Mouse (Mus musculus) cerebellum, adult 11-12 months (tissue): ENCODE measurements around the gene Zdhhc1.

Experiments used
- DNase-seq: peaks from one replicate; pipeline ENCODE4 v3.0.0; 2022

Zdhhc1 gene

DNA sequence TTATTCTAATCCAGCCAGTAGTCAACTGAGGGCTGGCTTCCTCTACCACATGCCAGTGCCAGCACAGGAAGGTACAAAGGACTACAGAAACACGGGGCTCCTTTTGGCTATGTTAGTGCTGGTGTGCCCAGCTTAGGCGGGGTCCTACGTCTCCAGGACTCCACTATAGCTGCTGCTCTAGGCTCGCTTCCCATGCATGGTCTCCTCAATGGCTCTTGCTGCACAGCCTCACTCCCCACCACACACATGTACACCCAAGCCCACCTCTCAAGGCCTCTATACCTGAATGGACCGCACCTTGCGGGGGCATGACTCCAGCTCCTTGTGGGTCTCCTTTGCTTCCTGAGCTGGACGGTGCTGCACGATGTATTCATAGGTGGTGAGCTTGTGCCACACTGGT is 21.0 kb downstream of the Zdhhc1 start:
- no peak for DNase-seq

DNA sequence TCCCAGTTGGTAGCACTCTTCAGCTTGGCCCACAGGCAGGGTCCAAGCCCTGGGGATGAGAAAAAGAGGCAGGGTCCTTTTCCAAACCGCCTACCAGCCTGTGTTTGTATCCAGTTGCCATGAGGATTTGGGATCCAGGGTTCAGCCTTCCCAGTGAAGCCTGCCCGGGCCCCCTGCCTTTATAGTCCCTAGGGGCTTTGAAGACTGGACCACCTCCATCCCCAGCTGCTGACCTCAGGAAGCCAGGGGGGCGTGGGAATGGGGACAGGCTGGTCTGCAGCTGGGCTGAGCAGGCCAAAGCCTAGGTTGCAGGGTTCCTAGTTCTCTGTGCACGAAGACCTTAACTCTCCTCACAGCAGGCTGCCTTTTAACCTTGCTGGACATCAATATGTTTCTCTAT is 21.4 kb downstream of the Zdhhc1 start:
- no peak for DNase-seq

- DNase-seq: no peak
These were observed 22.0 kb downstream of the Zdhhc1 start for GRCm38 (mm10) chr8:105474680-105475079.

DNA sequence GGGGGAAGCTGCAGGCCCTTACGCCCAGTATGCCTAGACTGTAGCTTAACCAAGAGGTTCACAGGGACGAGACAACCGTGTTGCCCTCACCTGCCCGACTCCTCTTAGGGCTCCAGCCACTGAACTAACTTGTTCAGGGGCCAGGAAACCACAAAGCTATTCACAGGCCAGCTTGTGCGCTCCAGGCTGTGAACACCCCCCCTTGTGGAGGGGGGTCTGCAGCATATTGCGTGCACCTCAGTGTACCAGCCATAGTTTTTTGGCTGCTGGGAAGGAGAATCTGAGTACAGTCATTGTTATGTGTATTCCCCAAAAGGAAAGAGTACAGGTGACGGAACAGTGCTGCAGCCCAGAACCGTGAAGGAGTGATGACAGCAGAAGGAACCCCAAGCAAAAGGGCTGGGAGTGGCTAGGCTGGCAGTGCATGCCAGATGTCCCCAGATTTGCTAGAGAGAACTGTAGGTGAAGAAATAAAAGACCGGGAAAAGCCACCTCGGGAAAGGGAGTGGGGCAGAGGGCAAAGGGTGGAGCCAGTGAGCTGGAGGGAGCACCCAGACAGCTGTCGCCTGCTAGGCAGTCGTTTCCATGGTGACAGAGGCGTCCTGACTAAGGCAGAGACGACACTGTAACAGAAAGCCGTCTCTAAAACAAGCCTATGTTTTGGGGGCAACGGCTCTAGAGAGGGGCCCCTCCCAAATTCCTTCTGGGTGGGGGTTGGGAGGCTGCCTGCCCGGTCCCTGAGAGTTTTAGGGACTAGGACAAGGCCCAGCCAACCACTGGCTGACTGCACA is 22.7 kb downstream of the Zdhhc1 start:
- DNase-seq: peak; percentile 35

GRCm38 (mm10) chr8:105472983-105473382 is 23.7 kb downstream of the Zdhhc1 start:
- peak; percentile 40 for DNase-seq

GRCm38 (mm10) chr8:105472414-105472932 is 24.2 kb downstream of the Zdhhc1 start:
- peak; percentile 51 for DNase-seq

DNA sequence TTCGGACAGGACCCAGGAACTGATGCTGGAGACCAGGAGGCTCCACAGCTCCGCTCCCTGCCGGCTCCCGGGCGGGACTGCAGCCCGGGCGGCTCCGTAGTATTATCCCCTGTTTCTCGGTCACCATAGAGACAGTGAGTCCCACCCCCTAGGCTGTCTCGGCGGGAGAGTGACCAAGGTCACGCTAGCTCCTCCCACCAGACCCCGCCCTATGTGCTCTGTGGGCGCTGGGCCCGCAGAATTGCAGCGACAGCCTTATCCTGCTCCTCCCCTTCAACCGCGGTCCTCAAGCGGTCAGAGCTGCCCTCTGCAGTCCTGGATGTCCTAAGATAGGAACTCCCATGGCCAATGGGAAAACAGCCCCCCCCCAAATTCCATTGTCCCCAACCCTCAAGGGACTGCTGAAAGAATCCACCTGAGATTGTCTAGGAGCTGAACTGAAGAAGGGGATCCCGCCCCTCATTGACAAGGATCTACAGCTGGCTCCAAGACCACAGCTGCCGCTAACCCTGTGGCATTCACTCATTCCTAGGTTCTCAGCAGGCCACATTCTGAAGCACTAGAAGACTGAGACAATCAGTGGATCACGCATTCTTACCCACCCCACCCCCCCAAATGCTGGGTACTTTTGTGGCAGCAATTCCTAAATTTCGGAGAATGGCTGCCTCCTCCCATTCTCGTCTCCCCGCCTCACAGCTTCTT is 25.2 kb downstream of the Zdhhc1 start, which contains the start of gene Tppp3:
Tppp3 (minus strand) TSS at position 213 of the 702 bp plus-strand sequence.
- peak; percentile 94 for DNase-seq

DNA sequence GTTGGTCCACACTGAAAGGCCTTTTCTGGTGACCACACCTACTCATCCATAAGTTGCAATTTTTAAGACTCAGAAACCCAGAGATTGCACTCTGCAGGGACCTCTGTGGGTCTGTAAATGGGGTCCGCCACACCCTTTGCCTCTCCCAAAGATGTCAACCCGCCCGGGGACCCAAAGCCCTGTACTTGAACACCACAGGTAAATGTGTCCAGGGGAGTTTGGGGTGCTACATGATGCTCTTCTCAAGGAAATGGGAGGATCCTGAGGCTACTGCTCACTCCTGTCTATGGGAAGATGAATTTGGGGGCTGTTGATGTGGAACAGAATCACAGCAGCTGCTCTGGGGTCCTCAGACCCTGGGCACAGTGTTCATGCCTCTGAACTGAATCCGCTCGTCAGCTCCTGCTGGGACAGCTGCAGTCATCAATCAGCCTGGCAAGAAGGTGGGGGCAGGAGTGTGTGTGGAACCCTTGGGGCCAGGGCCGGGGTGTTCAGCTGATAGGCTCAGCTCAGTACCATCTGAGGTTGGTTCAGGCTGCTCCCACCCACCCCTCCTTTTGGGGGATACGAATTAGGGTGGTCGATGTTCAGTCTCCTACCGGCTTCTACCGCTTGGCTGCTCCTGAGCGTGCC is 25.9 kb downstream of the Zdhhc1 start:
- DNase-seq: no peak

- DNase-seq: no peak
These were observed 26.4 kb downstream of the Zdhhc1 start for GRCm38 (mm10) chr8:105470262-105470661.

- no peak for DNase-seq
These were observed 26.9 kb downstream of the Zdhhc1 start for GRCm38 (mm10) chr8:105469816-105470215.

- DNase-seq: peak; percentile 85
These were observed 27.5 kb downstream of the Zdhhc1 start for GRCm38 (mm10) chr8:105469041-105469695.

- peak; percentile 72 for DNase-seq
These were observed 28.5 kb downstream of the Zdhhc1 start for GRCm38 (mm10) chr8:105468002-105468720.

DNA sequence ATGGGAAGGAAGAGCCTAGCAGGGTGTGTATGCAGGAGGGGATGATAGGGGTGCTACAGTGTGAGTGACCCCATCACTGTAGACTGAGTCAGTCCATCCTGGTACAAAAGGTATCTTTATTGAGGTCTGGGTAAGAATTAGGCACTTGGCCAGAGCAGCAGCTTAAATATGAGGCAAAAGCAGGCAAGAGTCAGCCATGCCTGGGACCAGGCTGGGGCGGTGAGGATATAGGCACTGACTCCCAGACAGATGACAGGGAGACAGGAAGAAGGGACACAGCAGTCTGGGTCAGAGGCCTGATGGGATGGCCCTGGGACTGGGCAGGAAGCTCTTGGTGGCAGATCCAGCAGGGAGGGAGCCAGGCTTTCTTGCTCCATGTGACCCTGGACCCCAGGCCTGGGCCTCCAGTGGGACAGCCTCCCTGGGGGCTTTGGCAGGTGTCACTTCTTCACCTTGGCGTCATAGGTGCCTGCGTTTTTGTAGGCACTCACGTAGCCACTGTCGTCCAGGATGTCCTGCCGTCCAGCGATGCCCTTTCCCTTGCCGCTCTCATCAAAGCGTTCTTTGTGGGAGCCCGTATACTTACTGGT is 29.2 kb downstream of the Zdhhc1 start:
- peak; percentile 73 for DNase-seq

DNA sequence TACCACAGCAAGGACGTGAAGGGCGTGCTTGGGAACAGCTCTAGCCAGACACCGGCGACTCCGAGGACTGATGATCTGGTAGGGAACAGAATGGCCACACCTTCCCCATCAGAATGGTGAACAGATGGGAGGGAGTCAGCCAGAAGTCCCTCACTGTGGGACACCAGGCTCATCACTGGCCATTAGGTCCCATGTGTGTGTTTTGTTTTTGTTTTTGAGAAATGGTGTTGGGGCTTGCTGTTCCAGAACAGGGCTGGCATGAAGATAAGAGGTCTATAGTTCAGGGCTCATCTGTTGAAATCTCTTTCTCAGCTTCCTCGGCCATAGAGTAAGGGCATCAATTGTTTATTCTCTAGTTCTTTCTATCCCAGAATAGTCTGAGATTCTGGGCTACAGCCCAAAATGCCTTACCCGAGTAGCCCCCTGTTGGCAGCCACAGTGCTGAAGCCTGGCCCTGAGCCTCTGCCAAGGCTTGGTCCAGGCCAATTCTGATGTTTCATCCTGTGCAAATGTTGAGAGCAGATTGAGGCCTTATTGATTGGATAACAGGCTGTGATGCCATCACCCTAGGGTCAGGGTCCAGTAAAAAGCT is 29.9 kb downstream of the Zdhhc1 start:
- peak; percentile 93 for DNase-seq

- no peak for DNase-seq
These were observed 30.5 kb downstream of the Zdhhc1 start for GRCm38 (mm10) chr8:105466246-105466645.

DNA sequence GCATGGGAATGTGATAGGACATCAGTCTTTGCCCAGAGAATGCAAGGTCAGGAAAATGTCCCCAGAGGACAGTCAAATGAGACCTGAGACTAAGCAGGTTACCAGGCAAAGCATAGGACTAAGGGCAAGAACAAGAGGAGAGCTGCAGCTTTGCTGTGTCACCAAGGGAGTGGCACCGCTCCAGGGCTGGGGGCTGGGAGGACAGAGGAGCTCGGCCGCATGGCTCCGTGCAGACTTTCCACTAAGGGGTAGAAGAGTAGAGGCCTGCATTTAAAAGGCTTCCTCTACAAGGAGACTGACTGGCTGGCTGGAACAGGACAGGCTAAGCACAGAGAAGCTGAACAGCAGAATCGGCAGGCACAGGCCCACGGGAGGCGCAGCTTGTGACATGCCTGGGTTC is 32.1 kb downstream of the Zdhhc1 start:
- peak; percentile 50 for DNase-seq

DNA sequence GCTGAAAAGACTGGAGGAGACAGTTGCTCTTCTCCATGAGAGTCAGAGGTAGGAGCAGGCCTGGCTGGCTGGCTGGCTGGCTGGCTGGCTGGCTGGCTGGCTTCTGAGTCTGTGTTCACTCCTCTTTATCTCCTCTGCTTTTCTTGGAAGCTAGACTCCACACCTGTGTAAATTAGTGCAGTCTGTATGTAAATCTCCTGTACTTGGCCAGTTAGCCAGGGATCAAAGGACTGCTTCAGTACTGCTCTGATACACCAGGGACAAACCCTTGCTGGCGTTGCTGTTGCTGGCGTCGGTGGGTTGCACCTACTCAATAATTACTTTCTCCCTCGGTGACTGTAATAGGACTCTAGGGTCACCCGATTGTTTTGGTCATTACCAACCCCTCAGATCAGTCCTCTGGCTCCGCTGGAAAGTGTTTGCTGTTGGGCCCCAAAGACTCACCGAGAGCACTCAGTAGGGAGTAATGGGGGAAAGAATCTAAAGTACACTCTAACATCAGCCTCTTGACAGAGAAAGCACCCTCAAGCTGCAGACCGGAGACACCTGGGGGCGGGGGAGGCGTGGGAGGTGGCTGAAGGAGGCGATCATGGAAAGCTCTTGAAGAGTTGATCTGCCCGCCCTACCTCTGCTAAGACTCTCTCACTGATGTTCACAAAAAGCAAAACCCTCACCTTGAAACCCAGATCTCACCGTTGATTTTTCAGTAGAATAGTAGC is 35.5 kb downstream of the Zdhhc1 start:
- no peak for DNase-seq

- DNase-seq: no peak
These were observed 41.5 kb downstream of the Zdhhc1 start for GRCm38 (mm10) chr8:105455218-105455617.

DNA sequence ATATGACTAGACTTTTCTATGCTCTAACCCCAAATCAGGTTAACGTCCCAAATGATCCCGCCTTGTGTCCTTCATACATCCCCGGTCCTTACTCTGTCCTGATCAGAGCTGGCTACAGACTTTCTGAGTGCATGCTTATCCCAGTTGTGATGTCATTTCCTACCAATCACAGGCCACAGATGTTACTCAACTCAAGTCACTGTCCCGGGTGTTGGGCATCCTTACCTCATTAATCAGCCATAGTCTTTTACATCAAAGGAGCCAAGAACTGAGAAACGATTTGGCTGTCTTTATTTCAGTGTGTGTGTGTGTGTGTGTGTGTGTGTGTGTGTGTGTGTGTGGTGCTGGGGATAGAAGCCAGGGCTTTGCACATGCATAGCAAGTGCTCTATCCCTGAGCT is 42.6 kb downstream of the Zdhhc1 start:
- no peak for DNase-seq

DNA sequence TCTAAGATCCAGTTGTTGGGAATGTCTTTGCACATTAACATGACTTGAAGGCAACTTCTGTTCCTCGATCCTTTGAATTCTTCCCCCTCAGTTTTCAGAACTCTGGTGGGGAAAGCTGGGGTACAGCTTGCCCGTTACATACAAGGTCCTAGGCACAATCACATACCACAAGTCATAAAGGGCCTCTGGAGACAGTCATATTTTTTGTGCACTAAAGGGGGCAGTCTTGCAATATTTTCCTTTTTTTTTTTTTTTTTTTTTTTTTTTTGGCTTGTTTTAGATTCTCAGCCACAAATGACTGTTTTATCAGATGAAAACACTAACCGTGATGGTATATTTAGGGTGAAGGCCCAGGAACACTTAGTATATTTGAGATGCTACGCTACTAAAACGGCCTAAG is 43.4 kb downstream of the Zdhhc1 start:
- no peak for DNase-seq
